Mouse (Mus musculus) lung, embryonic 16.5 days (tissue): ENCODE results near the gene Rsrp1. TPM values are rescaled to one million over a fixed set of nuclear protein-coding genes. Genes with fewer than 3 reads are reported as not detected.

ENCODE experiments used
- ATAC-seq: fragments of 200-750 bp; cut with Nextera tagmentation; 2 replicates; pipeline ENCODE4 v1.8.0; 2017; ENCODE audit warnings: low read depth, mild to moderate bottlenecking, moderate library complexity
- H3K27ac ChIP-seq: fragments of 300-500 bp; sonication (generic); 2 replicates; pipeline ENCODE4 v1.5.1; 2014; ENCODE audit warnings: mild to moderate bottlenecking, control low read depth, low read length
- H3K27me3 ChIP-seq: fragments of 300-500 bp; sonication (generic); 2 replicates; pipeline ENCODE4 v1.6.1; 2014; ENCODE audit warnings: low read depth, low read length, mixed read lengths; ENCODE audit not compliant: control insufficient read depth, insufficient read depth
- H3K36me3 ChIP-seq: fragments of 300-500 bp; sonication (generic); 2 replicates; pipeline ENCODE4 v1.6.1; 2014; ENCODE audit warnings: low read length; ENCODE audit not compliant: control insufficient read depth, insufficient read depth
- H3K4me1 ChIP-seq: fragments of 300-500 bp; sonication (generic); replicated peaks from 2 replicates; pipeline ENCODE4 v1.6.1; 2014; ENCODE audit warnings: low read length, mixed read lengths; ENCODE audit not compliant: control insufficient read depth, insufficient read depth
- H3K4me2 ChIP-seq: fragments of 300-500 bp; sonication (generic); 2 replicates; pipeline ENCODE4 v1.6.1; 2014; ENCODE audit warnings: low read depth, low read length, control low read depth
- H3K4me3 ChIP-seq: fragments of 300-500 bp; sonication (generic); 2 replicates; pipeline ENCODE4 v1.5.1; 2014; ENCODE audit warnings: mild to moderate bottlenecking, low read length, control low read depth
- H3K9ac ChIP-seq: fragments of 300-500 bp; sonication (generic); 2 replicates; pipeline ENCODE4 v1.6.1; 2014; ENCODE audit warnings: low read length, control low read depth
- H3K9me3 ChIP-seq: fragments of 300-500 bp; sonication (generic); 2 replicates; pipeline ENCODE4 v1.6.1; 2016; ENCODE audit warnings: low read length; ENCODE audit not compliant: control insufficient read depth
- WGBS: fragments of 180-500 bp; shearing (Covaris S2); extraction: QIAGEN DNeasy Blood & Tissue Kit; methylation state at CpG from one replicate; pipeline ENCODE4 v1.1.7; 2014; 5-methylcytosine and 5-hydroxymethylcytosine counted together
- polyA plus RNA-seq: library from polyadenylated mRNA; unstranded; fragments of >200 nt; fragmentation: Nextera tagmentation; extraction: Ambion mirVana; gene quantifications from 2 replicates; pipeline ENCODE4 v1.2.1, GENCODE M21; 2015

Gene Rsrp1
- polyA plus RNA-seq, 1 experiment from 2014 or later: 454 TPM

- WGBS: 30% methylated on average over 14 of the region's 14 CpGs
- ATAC-seq: peak; percentile 89
- H3K27me3 ChIP-seq: no peaks in the 10 kb centered on the region
- no peaks in the 10 kb centered on the region for H3K36me3 ChIP-seq
- no peak overlapping the region for H3K9ac ChIP-seq
- peak overlapping the region; percentile 78 for H3K27ac ChIP-seq
- no peaks in the 10 kb centered on the region for H3K4me1 ChIP-seq
- no peak overlapping the region for H3K4me3 ChIP-seq
- H3K9me3 ChIP-seq: no peaks in the 10 kb centered on the region; the same call in none of the 2 replicates
- peak overlapping the region; percentile 9; the same call in 1 of the 2 replicates for H3K4me2 ChIP-seq
These were observed 52.0 kb downstream of the Rsrp1 start for GRCm38 (mm10) chr4:134975261-134975928.

GRCm38 (mm10) chr4:134975929-134976308, 52.5 kb downstream of the Rsrp1 start:
- H3K4me2 ChIP-seq: no peak overlapping the region
- H3K27me3 ChIP-seq: no peaks in the 10 kb centered on the region
- H3K4me3 ChIP-seq: no peak overlapping the region
- no peaks in the 10 kb centered on the region; the same call in none of the 2 replicates for H3K9me3 ChIP-seq
- 83% methylated on average over 4 of the region's 4 CpGs for WGBS
- H3K4me1 ChIP-seq: no peaks in the 10 kb centered on the region
- ATAC-seq: no peak
- H3K36me3 ChIP-seq: no peaks in the 10 kb centered on the region
- H3K9ac ChIP-seq: no peak overlapping the region
- peak overlapping the region; percentile 78 for H3K27ac ChIP-seq

Other genes starting within 250 kb of the Rsrp1 start
- 1.9 and 2.1 TPM in 2 replicates for gene Man1c1, start 219.3 kb upstream of the Rsrp1 start, polyA plus RNA-seq
- gene Ldlrap1, start 155.6 kb upstream of the Rsrp1 start, polyA plus RNA-seq: 25.2 and 27.7 TPM in 2 replicates
- 35.9 and 36.3 TPM in 2 replicates for gene Maco1, start 70.2 kb upstream of the Rsrp1 start, polyA plus RNA-seq
- gene Rhd, start 59.1 kb upstream of the Rsrp1 start, polyA plus RNA-seq: 2.0 and 6.2 TPM in 2 replicates
- gene Tmem50a, start 8.6 kb upstream of the Rsrp1 start, polyA plus RNA-seq: 188 and 193 TPM in 2 replicates
- gene Syf2, start 7.3 kb downstream of the Rsrp1 start, polyA plus RNA-seq: 82.0 and 87.7 TPM in 2 replicates
- 0.16 and 0.19 TPM in 2 replicates for gene Runx3, start 197.1 kb downstream of the Rsrp1 start, polyA plus RNA-seq